Mouse (Mus musculus) frontal cortex, postnatal 25 days (tissue): ENCODE results near the gene Map3k4.
"Not testable (repeated sequence)": the region's sequence is repeated elsewhere in the genome, so short reads cannot be mapped to it uniquely, and the experiment has no call there.

ENCODE experiments used
- DNase-seq, 2 experiments: peaks; one replicate each; pipeline ENCODE4 v3.0.0; 2022; ENCODE audit warnings: low spot score in 2 of 2

The Map3k4 gene

GRCm38 (mm10) chr17:12307251-12308135 lies 11.1 kb downstream of the Map3k4 start:
- DNase-seq, result no peak

GRCm38 (mm10) chr17:12304658-12305057 lies 13.9 kb downstream of the Map3k4 start:
- no peak for DNase-seq

- no peak for DNase-seq
These were observed 17.5 kb downstream of the Map3k4 start for GRCm38 (mm10) chr17:12300896-12301706.

GRCm38 (mm10) chr17:12300127-12300675 lies 18.4 kb downstream of the Map3k4 start:
- DNase-seq, result no peak

- DNase-seq, result no peak
These were observed 19.2 kb downstream of the Map3k4 start for GRCm38 (mm10) chr17:12299371-12299770.

GRCm38 (mm10) chr17:12297978-12298377 lies 20.6 kb downstream of the Map3k4 start:
- no peak for DNase-seq

GRCm38 (mm10) chr17:12297292-12297691 lies 21.3 kb downstream of the Map3k4 start:
- DNase-seq, result no peak

- DNase-seq, result not testable (repeated sequence)
These were observed 22.7 kb downstream of the Map3k4 start for GRCm38 (mm10) chr17:12295926-12296325.

- DNase-seq, result no peak
These were observed 24.2 kb downstream of the Map3k4 start for GRCm38 (mm10) chr17:12294424-12294823.

GRCm38 (mm10) chr17:12293571-12293970 lies 25.0 kb downstream of the Map3k4 start:
- DNase-seq, result no peak

- no peak for DNase-seq
These were observed 25.7 kb downstream of the Map3k4 start for GRCm38 (mm10) chr17:12292877-12293276.

- DNase-seq, result no peak
These were observed 26.2 kb downstream of the Map3k4 start for GRCm38 (mm10) chr17:12292356-12292755.

GRCm38 (mm10) chr17:12291151-12291550 lies 27.4 kb downstream of the Map3k4 start:
- no peak for DNase-seq

- no peak for DNase-seq
These were observed 27.9 kb downstream of the Map3k4 start for GRCm38 (mm10) chr17:12290735-12291134.

- not testable (repeated sequence) for DNase-seq
These were observed 28.8 kb downstream of the Map3k4 start for GRCm38 (mm10) chr17:12289836-12290235.

- no peak for DNase-seq
These were observed 29.7 kb downstream of the Map3k4 start for GRCm38 (mm10) chr17:12288871-12289270.

GRCm38 (mm10) chr17:12279810-12280209 lies 38.8 kb downstream of the Map3k4 start:
- DNase-seq, result no peak

- DNase-seq, result no peak
These were observed 40.5 kb downstream of the Map3k4 start for GRCm38 (mm10) chr17:12278073-12278472.

GRCm38 (mm10) chr17:12277297-12277696 lies 41.3 kb downstream of the Map3k4 start:
- DNase-seq, result no peak

- no peak for DNase-seq
These were observed 41.9 kb downstream of the Map3k4 start for GRCm38 (mm10) chr17:12276496-12277200.

GRCm38 (mm10) chr17:12275756-12276155 lies 42.8 kb downstream of the Map3k4 start:
- DNase-seq, result no peak

- no peak for DNase-seq
These were observed 45.6 kb downstream of the Map3k4 start for GRCm38 (mm10) chr17:12273032-12273431.
